9 mouse cellular contexts compared by ENCODE assay signal in the genomic region with DNA sequence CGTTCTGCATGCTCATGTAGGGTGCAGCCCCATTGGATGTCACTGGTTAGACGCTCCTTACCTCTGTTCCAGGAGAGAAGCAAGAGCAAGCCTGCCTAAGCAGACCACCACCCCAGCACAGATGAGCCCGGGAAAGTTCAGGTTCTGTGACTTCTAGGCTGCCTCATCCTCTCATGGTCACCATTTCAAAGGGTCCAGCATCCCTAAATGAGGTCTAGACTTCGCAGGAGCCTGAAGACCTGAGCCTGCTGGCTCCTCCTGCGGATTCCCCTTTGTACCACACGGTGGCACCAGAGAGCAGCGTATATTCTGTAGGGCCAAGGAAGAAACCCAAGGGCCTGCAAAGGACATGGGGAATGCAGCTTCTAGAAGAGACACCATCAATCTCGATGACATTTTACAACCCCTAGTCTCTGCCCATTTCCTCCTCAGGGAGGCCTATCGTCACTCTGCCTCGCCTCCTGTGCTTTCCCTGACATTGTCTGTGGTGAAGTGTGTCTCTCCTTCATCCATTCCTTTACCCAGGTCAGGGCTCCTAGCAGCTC. TPM values are rescaled to one million over a fixed set of nuclear protein-coding genes. Genes with fewer than 3 reads are reported as not detected.
DNase-seq lines count a peak whose midpoint lies in the region; ATAC-seq and TF ChIP-seq lines count a peak whose summit lies in the region.
"Had no signal": no experiment of that assay in that cellular context is flagged by ENCODE, and none has a peak within 500 bp of the region (broad histone marks: within the 10 kb centered on the region; RNA-seq: fewer than 3 reads in every experiment).

No protein-coding gene starts in this region.

- DNase-seq in MEL-GATA-1-ER (ENCODE audit: extremely low read depth, low read depth): peak; percentile 34
- DNase-seq in cerebellum, adult 11 months: peak; percentile 60
- DNase-seq in forebrain, embryonic 14.5 days (ENCODE audit: low spot score): peak; percentile 77
- DNase-seq in hindbrain, embryonic 11.5 days (ENCODE audit: low spot score): peak; percentile 86
- DNase-seq in layer of hippocampus, adult 2 months (ENCODE audit: low spot score in 2 of 2): peak; percentile 60 to 74
- peak; percentile 69 for DNase-seq in lung, postnatal 0 days (ENCODE audit: low spot score)
- peak; percentile 65 for DNase-seq in ovary, postnatal 36 days (ENCODE audit: low spot score)
- peak; percentile 60 for DNase-seq in thymus, postnatal 25 days

- 0 out of 2 replicates have a peak, but pooled peaks cover 2% of the 10 kb centered on the region for H3K36me3 ChIP-seq in forebrain, embryonic 14.5 days (ENCODE audit: control insufficient read depth, insufficient read depth, low read length)
- no peaks in the 10 kb centered on the region for H3K36me3 ChIP-seq in hindbrain, embryonic 11.5 days (ENCODE audit: control insufficient read depth, insufficient read depth, low read length)
- H3K36me3 ChIP-seq in lung, postnatal 0 days (ENCODE audit: insufficient read depth, low read length): peaks cover 4% of the 10 kb centered on the region; the same call in 1 of the 2 replicates

- TF ChIP-seq CTCF in layer of hippocampus, adult 2 months (conservative IDR thresholded peaks at IDR 0.05): peak; percentile 98
- TF ChIP-seq CTCF in lung, postnatal 0 days (IDR thresholded peaks at IDR 0.05): peak; percentile 92

- 25% methylated on average over 10 of the region's 10 CpGs for WGBS in forebrain, embryonic 14.5 days
- 18% methylated on average over 10 of the region's 10 CpGs for WGBS in hindbrain, embryonic 11.5 days
- WGBS in lung, postnatal 0 days: 18% methylated on average over 10 of the region's 10 CpGs

- H3K9ac ChIP-seq in forebrain, embryonic 14.5 days (ENCODE audit: low read length): no peak overlapping the region
- H3K9ac ChIP-seq in hindbrain, embryonic 11.5 days (ENCODE audit: low read depth, low read length): no peak overlapping the region
- no peak overlapping the region for H3K9ac ChIP-seq in lung, postnatal 0 days (replicated peaks; ENCODE audit: low read depth)

- no peak overlapping the region for H3K4me3 ChIP-seq in forebrain, embryonic 14.5 days (ENCODE audit: low read depth, low read length)
- no peak overlapping the region for H3K4me3 ChIP-seq in hindbrain, embryonic 11.5 days (ENCODE audit: low read depth, low read length)
- H3K4me3 ChIP-seq in layer of hippocampus, adult 2 months: no peak overlapping the region
- no peak overlapping the region for H3K4me3 ChIP-seq in lung, postnatal 0 days (ENCODE audit: low read depth, low read length)

- no peaks in the 10 kb centered on the region for H3K27me3 ChIP-seq in forebrain, embryonic 14.5 days (replicated peaks; ENCODE audit: control insufficient read depth, insufficient read depth, low read length)
- no peaks in the 10 kb centered on the region for H3K27me3 ChIP-seq in hindbrain, embryonic 11.5 days (ENCODE audit: control insufficient read depth, insufficient read depth, low read length)
- no peaks in the 10 kb centered on the region for H3K27me3 ChIP-seq in lung, postnatal 0 days (replicated peaks; ENCODE audit: insufficient read depth, low read length)

- no peak for TF ChIP-seq EP300 in lung, postnatal 0 days (IDR thresholded peaks at IDR 0.05)

- no peak overlapping the region for H3K27ac ChIP-seq in forebrain, embryonic 14.5 days (ENCODE audit: low read depth, low read length)
- H3K27ac ChIP-seq in hindbrain, embryonic 11.5 days (ENCODE audit: low read depth, low read length): no peak overlapping the region
- H3K27ac ChIP-seq in layer of hippocampus, adult 2 months: no peak overlapping the region
- H3K27ac ChIP-seq in lung, postnatal 0 days (ENCODE audit: low read length): no peak overlapping the region

- H3K4me1 ChIP-seq in forebrain, embryonic 14.5 days (ENCODE audit: control insufficient read depth, insufficient read depth, low read length): no peaks in the 10 kb centered on the region
- no peaks in the 10 kb centered on the region for H3K4me1 ChIP-seq in hindbrain, embryonic 11.5 days (replicated peaks; ENCODE audit: control insufficient read depth, insufficient read depth, low read length)
- no peaks in the 10 kb centered on the region for H3K4me1 ChIP-seq in lung, postnatal 0 days (ENCODE audit: insufficient read depth, low read depth, low read length)

- ATAC-seq in forebrain, embryonic 14.5 days: peak; percentile 84; the same call in 1 of the 2 replicates
- peak; percentile 69 for ATAC-seq in hindbrain, embryonic 11.5 days (ENCODE audit: low FRiP score)
- peak; percentile 55; the same call in 1 of the 2 replicates for ATAC-seq in lung, postnatal 0 days

- no peaks in the 10 kb centered on the region for H3K9me3 ChIP-seq in forebrain, embryonic 14.5 days (replicated peaks; ENCODE audit: control insufficient read depth, low read length)
- no peaks in the 10 kb centered on the region for H3K9me3 ChIP-seq in hindbrain, embryonic 11.5 days (ENCODE audit: control insufficient read depth, low read length)
- no peaks in the 10 kb centered on the region for H3K9me3 ChIP-seq in lung, postnatal 0 days (ENCODE audit: low read length)

- H3K4me2 ChIP-seq in forebrain, embryonic 14.5 days (ENCODE audit: low read length): no peak overlapping the region
- no peak overlapping the region for H3K4me2 ChIP-seq in hindbrain, embryonic 11.5 days (replicated peaks; ENCODE audit: low read depth, low read length)
- H3K4me2 ChIP-seq in lung, postnatal 0 days (replicated peaks; ENCODE audit: low read depth, low read length): no peak overlapping the region

RNA-seq across cellular contexts. Expression of gene Vmn1r40, which starts 28.0 kb away (rescaled TPM):
- not detected in 2 replicates for polyA plus RNA-seq in forebrain, embryonic 14.5 days (2014; fragmentation: Nextera tagmentation; extraction: Ambion mirVana)
- polyA plus RNA-seq in hindbrain, embryonic 11.5 days (2014; fragmentation: Nextera tagmentation; extraction: Ambion mirVana): not detected in 2 replicates
- not detected for total RNA-seq in layer of hippocampus, adult 2 months (2021)
- polyA plus RNA-seq in lung, postnatal 0 days (2015; fragmentation: Nextera tagmentation; extraction: Ambion mirVana): not detected in 2 replicates
- total RNA-seq: left cerebral cortex, adult 8-10 months had no signal

RNA-seq across cellular contexts. Expression of gene Txnrd3, which starts 35.6 kb away (rescaled TPM):
- polyA plus RNA-seq in forebrain, embryonic 14.5 days (2014; fragmentation: Nextera tagmentation; extraction: Ambion mirVana): 11.9 and 12.1 TPM in 2 replicates
- 11.0 and 15.0 TPM in 2 replicates for polyA plus RNA-seq in hindbrain, embryonic 11.5 days (2014; fragmentation: Nextera tagmentation; extraction: Ambion mirVana)
- total RNA-seq in layer of hippocampus, adult 2 months (2021): 1 to 10 TPM; 3.6 to 3.9 TPM
- 20.6 and 26.3 TPM in 2 replicates for polyA plus RNA-seq in lung, postnatal 0 days (2015; fragmentation: Nextera tagmentation; extraction: Ambion mirVana)

Comparison
In these comparisons a context has a peak if more than half of its experiments do, and no peak if none do; other contexts are left out.
1. DNase-seq: peak in every context shown above with its lines; median percentile 86 in hindbrain, embryonic 11.5 days; 77 in forebrain, embryonic 14.5 days; 69 in lung, postnatal 0 days; 67 in layer of hippocampus, adult 2 months; 65 in ovary, postnatal 36 days; 60 in cerebellum, adult 11 months; 60 in thymus, postnatal 25 days; 34 in MEL-GATA-1-ER.